Mouse (Mus musculus) yolk sac, embryonic 10.5 days (tissue): Measurements from ENCODE around the gene Cnmd.

ENCODE experiments used
- DNase-seq: peaks from one replicate; pipeline ENCODE4 v3.0.0-alpha.2; 2017; ENCODE audit warnings: low spot score

The Cnmd gene

DNA sequence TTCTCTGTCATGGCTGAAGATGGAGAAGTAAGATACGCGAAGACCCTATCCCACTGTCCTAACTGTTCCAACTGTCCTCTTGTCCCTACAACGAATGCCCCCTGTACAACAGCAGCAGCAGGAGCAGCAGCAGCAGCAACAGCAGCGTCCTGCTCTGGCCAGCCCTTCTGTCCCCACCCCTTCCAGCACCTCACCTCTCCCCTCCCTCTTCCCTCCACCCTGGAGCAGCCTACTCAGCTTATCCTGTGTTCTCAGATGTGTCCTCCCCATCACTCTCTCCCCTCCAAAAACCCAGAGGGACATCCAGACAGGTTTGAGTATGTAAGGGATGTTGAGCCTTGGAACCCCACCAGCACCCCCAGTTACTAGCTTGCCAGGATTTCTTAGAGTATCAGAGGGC, at the start of gene Cnmd:
Gene Cnmd (minus strand): TSS at position 170 of the 400 bp plus-strand sequence.
- no peak for DNase-seq

- no peak for DNase-seq
Observed at GRCm38 (mm10) chr14:79711301-79711700, 49.3 kb upstream of the Cnmd start.

GRCm38 (mm10) chr14:79703523-79704172, 41.7 kb upstream of the Cnmd start:
- DNase-seq, result no peak

DNA sequence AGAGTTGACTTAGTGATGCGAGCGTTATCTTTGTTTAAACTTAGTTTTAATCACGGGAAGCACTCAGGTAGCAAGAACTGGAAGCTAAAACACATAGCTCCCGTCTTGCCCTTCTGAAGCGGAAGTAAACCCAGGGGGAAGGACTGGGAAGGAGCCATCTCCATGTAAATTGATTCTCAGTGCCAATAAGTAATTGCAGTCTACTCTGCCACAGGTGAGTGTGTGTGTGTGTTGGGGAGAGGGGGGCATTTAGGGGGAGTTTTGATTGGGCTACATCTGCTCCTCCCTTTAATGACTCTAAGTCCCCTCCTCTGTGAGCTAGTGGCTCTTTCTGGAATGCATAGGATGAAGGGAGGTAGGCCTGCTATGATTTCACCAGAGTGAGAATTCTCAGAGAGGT, 39.6 kb upstream of the Cnmd start:
- peak; percentile 7 for DNase-seq

- DNase-seq, result peak; percentile 11
Observed at GRCm38 (mm10) chr14:79701054-79701453, 39.1 kb upstream of the Cnmd start.

- DNase-seq, result no peak
Observed at GRCm38 (mm10) chr14:79699381-79699780, 37.4 kb upstream of the Cnmd start.

DNA sequence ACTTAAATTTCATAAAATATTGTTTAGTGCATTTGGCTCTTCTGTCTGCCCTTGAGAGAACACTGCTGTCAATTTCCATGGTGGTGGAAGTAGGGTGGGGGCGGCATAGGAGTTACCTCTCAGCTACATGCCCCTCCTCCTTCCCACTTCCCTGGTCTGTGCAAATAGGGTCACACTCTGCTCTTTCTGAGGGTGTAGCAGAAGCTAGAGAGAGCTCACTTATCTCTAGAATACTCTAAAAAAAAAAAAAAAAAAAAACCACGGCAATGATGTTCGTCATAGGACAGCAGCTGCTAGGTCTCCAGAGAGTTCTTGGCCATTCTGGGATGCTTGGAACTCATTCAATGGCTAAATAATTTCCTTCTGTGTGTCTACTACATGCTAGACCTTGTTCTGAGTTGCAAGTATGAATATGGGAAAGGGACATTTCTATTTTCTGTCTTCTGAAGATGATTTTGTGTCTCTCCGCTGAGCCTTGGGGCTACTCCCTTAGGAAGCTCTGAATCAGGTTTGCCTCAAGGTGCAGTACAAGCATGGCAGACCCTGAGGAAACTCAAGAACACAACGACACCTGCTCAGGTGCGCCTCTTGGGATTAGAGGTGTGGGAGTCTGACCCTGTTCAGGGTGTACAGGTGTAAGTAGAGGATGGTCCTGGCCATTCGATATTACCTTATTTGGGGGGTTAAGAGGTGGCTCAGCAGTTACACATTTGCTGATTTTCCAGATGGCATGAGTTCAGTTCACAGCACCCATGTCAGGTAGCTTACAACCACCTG, 28.3 kb upstream of the Cnmd start:
- DNase-seq, result no peak

DNA sequence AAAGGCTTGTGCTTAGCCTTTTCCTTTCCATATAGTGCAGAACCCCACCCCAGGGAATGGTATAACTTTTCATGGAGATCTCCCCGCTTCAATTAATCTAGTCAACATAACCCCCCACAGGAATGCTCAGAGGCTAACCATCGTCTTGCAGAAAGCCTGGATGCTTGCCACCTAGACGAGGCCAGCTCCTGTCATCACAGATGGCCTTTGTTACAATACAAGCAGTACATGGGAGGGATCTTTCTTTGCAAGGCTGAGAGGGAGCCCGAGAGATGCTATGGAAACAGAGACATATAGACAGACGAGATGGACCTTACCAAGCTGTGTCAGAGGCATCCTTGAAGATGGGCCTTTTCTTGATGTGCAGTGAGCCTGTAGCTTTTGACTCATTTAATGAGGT, 18.7 kb upstream of the Cnmd start:
- no peak for DNase-seq

- no peak for DNase-seq
Observed at GRCm38 (mm10) chr14:79677891-79678687, 16.1 kb upstream of the Cnmd start.

GRCm38 (mm10) chr14:79677108-79677753, 15.3 kb upstream of the Cnmd start:
- no peak for DNase-seq

DNA sequence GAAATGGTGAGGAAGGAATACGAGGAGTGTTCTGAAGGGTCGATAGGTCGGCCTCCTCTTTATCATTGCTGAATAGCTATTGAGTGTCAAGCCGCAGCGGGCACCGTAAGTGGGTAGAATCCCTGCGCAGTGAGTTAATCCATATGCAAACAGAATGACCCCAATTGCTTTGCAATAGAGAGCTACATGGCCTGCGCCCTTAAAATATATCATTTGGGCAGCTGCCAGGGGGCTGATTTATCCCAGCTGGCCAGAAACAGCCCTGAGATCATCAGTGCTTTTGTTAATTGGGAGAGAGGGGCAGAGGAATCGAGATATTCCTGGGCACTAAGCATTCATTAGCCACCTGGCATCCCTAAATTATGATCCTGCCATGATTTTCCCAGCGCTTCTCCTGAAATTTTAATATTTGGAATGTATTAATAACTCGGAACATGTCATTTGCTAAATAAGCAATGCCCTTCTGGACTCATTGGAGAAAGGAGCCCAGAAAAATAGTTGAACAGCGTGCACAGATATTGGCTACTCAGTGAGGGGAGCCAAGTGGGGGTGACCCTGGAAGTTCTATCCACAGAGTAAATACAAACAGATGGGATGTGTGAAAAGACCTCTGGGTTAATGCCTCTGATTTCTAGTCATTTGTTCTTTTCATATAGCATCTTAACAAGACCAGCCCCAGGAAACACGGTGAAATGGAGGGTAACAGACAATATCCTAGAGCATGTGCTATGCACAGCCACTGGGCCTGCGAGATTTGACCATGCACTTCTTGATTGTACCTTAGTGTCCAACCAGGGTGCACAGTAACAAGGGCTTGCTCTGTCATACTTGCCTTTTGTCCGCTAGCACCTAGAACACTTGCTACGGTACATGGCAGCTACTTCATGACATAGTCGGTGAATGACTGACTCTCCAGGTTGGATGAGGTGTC, 11.4 kb upstream of the Cnmd start:
- DNase-seq, result no peak

DNA sequence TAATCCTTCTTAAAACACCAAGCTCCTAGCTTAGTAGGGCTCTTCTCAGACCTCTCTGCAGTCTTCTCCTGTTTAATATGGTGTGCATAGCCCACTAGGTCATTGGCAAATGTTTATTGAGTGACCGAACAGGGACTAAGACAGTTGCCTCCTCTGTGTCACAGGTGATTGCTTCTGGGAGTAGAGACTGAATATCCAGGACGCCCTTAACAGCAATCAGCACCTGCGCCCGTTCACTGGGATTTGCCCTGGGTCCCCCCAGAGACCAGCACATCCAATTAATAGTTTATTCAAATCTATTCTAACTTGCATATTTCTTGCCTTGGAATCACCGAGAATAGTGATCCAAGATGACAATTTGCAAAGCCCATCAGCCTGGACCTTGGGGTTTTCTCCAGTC, 10.6 kb upstream of the Cnmd start:
- DNase-seq, result no peak

DNA sequence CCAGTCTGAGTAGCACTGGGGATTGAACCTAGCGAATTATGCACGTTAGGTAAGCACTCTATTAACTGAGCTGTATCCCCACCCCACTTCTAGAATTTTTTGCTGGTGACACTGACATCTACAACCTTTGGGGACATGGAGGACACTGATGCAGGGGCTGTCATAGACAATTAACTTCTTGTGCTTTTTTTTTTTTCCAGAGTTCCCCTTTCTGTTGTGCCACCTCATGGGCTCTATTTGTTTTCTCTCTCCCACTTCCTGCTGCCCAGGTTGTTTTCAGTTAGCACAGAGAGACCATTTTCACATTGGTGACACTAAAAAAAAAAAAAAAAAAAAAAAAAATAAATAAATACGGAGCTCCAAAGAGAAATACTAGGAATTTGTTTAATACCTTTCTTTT, 9.0 kb upstream of the Cnmd start:
- no peak for DNase-seq

GRCm38 (mm10) chr14:79661005-79661917, 709 bp downstream of the Cnmd start:
- peak; percentile 51 for DNase-seq

GRCm38 (mm10) chr14:79660467-79660866, 1.5 kb downstream of the Cnmd start:
- DNase-seq, result no peak

DNA sequence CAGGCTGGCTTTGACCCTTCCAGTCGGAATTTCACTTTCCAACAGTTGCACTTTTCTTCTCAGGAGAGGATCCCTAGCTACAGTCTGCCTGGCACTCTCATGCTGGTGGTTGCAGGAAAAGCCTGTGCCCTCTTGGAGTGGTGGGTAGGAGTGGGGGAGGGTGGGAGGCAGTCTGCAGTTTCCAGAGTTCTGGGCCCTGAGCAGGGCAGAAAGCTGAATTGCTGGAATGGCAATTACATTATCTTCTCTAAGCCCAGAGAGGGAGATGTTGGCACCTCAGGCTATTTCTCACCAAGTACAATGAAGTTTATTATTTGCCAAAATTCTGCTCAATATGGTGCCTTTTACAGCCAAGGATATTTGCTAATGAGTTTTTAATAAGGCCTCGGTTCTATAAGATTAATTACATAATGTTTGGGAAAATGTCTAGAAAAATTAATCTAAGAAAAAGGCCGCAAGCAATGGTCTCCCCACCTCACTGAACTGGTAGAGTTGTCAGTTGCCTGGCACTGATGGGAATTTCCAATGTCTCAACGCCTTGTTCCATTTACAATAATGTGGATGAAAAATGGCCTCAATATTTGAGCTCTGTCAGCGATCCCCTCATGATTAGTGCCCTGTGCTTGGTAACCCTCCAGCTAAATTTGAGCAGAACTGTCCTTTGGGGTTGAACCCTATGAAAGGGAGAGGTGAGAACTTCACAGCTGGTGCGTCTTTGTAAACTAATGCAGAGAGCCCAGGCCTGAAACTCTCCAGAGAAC, 3.0 kb downstream of the Cnmd start:
- no peak for DNase-seq

- no peak for DNase-seq
Observed at GRCm38 (mm10) chr14:79658286-79658685, 3.7 kb downstream of the Cnmd start.

GRCm38 (mm10) chr14:79652654-79653053, 9.3 kb downstream of the Cnmd start:
- DNase-seq, result no peak

GRCm38 (mm10) chr14:79649680-79650079, 12.3 kb downstream of the Cnmd start:
- DNase-seq, result no peak
